Mouse (Mus musculus) right cerebral cortex, adult 18-20 months (tissue): ENCODE results near the gene Chmp6.

Experiments used
- DNase-seq: peaks from one replicate; pipeline ENCODE4 v3.0.0; 2022; ENCODE audit warnings: mixed read lengths

The Chmp6 gene

DNA sequence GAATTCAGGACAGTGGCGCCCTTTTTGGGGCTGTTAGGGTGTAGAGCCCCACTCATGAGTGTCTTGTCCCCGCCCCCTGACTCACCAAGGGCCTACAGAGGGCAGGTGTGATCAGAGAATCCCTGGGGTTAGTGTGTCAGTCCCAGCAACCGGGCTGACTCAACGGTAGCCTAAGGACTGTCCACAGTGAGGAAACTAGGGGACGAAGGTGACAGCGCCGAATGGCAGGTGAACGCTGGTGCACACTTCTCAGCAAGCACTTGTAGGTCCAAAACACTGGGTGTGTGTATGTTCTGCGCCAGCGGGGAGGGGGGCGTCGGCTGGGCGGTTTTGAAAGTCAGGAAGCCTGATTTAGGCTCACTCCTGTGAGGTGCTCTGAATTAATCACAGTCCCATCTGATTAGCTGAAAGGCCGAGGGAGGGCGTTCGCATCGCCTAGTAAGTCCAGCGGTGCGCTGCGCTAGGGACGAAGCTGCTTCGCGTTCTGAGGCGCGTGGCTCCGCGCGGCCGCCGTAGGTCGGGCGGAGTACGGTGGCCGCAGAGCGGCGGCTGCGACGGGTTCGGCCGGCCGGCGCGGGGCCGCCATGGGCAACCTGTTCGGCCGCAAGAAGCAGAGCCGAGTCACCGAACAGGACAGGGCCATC lies at the start of gene Chmp6:
Gene Chmp6 (plus strand): TSS at position 151 of the 644 bp plus-strand sequence.
- DNase-seq = peak; percentile 92

DNA sequence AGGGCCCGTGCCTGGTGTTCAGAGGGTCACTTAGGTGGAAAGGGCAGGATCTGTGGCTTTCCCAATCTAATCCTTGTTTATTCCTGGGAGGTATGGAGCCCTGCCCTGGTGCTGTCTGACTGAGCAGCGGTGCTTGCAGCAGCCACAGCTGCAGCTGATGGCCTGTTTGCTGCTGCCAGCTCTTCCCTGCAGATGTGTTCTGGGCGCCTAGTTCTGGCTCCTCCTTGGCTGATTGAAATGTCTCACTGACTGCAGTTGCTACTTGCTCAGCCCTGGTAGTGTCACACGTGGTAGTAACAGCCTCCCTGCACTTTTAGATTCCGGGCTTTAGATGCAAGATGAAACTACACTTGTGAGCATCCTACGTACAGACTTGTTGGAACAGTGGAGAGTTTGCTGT lies 46.4 kb upstream of the Chmp6 start:
- no peak for DNase-seq

DNA sequence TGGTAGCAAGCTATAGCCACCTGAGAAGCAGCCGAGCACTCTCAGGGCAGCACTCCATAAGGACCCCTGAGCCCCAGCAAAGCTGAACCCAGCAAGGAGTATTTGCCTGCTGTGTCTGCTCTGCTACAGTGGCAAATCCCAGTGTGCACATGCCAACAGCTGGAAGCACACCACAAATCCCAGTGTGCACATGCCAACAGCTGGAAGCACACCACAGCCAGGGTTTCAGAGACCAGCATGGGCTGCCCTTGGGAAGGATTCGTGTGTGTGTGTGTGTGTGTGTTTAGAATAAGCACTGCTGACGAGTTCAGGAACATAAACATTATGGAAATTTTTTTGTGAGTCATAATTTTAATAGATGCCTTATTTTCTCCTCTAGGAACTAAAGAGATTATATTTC lies 45.1 kb upstream of the Chmp6 start:
- DNase-seq = no peak

DNA sequence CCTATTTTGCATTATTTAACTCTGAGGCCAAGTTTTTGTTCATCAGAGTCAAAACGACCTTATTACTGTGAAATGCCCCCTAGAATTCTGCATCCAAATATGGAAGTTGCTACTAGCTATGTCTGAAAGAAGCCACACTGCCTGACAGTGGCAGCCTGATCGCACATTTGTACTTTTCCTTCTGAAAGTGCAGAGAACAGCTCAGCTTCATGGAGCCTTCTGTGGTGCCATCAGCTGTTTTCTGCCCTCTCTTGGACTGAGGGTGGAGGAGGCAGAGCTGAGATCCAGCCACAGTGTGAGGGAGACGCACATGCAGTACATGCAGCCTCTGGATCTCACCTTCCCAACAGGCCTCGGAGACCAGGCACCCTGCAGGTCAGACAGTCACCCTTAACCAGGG lies 44.7 kb upstream of the Chmp6 start:
- DNase-seq = no peak

DNA sequence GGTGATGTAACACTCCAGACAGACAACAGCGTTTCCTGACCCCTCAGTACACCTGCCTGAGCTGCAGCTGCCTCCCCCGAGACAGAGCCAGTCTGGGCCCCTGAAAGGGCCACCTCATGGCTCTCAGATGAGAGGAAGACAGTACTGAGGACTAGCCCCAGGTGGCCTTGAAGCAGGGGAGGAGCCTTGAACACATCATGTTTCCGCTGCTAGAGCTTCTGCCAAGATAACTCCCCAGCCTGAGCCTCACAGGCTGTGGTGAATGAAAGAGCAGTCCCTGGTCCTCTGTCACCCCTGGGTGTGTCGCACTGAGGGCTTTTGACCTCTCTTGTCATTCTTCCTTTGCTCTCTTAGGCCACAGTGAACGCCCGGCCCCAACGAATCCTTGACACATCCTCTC lies 42.1 kb upstream of the Chmp6 start:
- DNase-seq = no peak

DNA sequence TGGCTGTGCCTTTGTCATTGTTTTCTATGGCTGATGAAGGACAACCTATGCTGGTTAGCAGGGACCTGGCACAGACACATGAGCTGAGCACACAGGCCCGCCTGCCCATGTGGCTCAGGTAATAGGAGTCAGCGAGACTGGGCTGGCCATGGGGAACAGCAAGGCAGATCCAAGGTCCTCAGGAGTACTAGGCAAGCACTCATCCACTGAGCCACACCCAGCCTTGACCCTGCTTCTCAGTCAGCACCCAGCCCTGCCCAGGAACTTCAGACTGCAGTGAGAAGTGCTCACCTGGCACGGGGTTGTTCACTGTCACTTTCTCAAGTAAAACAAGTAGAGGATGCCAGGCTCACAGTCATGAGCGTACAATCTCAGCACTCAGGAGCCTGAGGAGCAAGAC lies 39.6 kb upstream of the Chmp6 start:
- no peak for DNase-seq

DNA sequence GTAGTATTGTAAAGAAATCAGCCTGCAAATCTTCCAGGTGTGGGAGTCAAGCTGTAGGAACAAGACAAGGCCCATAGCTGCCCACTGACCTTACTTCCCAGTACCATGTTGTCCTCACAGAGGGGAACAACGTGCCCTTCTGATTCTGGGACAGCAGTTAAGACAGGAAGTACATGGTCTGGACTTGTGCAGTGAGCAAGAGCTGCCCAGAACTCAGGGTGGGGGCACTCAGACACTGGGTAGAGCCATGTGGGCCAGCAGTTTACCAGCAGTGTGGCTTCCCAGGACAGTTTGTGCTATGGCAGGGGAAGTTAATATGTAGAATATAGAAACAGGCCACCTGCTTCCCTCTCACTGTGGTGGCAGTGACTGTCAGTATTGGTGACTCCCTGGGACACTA lies 38.4 kb upstream of the Chmp6 start:
- DNase-seq = no peak

DNA sequence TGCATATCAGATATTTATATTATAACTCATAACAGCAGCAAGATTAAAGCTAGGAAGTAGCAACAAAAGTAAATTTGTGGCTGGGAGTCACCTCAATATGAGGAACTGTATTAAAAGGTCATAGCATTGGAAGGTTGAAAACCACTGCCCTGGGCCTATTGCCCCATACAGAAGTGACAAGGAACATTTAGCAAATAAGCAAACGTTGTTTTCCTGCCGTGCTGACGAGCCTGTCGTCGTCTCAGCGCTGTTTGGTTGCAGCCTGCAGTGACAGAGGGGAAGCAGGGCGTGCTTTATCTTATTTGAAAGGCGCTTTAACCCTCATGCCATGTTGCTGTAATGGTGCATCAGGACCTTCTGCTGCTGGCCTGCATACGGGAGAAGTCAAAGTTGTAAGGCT lies 37.6 kb upstream of the Chmp6 start:
- no peak for DNase-seq

DNA sequence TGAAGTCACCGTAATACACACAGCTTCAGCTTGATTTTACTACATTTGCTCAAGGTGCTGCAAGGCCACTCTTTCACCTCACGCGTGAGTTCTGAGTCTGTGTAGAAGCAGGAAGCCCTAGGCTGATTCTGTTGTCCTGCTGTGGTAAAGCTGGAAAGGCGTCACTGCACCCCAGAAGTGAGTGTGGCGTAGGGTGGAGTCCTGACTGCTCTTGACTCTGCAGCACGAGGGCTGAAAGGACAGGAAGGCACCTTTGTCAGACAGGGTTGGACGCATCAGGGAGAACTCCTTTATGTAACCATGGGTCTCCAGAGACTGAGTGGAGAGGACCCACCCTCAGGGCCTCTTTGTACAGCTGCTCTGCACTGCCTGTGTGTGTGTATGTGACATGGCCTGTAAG lies 36.1 kb upstream of the Chmp6 start:
- no peak for DNase-seq

DNA sequence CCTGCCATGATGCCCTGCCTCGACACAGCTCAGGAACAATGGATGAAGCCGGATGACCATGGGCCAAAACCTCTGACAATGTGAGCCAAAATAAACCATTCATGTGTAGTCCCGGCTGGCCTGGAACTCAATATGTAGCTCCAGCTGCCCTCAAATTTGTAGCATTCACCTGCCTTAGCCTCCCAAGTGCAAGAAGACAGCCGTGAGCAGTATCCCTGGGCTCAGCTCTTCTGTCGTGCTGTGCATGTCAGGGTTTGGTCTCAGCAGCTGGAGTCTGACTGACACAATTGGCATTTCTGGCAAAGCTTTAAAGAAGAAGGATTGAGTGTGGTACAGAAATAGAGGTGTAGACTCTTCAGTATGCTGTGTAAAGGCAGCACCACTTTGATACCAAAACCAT lies 33.7 kb upstream of the Chmp6 start:
- no peak for DNase-seq

DNA sequence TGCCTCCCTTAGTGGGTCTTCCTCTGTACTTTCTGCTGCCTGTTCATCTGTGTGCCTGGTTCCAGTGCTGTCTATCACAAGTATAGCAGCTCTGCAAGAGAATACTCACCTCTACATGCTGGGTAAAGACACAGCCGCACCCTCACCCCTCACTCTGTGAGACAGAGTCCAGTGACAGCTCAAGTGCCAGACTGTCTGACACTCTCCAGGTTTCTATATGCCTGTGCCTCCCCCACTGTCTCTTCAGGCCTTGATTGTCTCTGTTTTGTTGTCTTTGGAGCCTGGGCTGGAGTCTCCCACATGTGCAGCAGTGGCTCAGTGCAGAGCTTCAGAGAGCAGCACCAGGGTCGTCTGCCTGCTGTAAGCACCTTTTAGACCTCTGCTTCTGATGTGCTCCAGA lies 29.6 kb upstream of the Chmp6 start:
- DNase-seq = no peak

DNA sequence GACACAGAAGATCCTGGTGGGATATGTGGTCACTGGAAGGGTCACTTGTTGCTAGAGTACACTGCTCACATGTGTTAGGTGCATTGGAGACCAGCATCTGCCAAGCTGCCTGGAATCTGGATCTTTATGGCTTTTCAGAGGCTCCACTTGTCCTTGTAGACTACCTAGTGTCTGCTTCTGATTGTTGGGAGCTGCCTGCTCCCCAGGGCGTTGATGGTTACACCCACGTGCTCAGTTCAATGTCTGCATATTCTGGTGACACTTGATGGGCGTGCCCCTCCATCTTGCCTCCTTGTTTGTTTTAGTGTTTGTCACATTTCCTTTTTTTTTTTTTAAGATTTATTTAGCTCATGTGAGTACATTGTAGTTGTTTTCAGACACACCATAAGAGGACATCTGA lies 23.3 kb upstream of the Chmp6 start:
- no peak for DNase-seq

DNA sequence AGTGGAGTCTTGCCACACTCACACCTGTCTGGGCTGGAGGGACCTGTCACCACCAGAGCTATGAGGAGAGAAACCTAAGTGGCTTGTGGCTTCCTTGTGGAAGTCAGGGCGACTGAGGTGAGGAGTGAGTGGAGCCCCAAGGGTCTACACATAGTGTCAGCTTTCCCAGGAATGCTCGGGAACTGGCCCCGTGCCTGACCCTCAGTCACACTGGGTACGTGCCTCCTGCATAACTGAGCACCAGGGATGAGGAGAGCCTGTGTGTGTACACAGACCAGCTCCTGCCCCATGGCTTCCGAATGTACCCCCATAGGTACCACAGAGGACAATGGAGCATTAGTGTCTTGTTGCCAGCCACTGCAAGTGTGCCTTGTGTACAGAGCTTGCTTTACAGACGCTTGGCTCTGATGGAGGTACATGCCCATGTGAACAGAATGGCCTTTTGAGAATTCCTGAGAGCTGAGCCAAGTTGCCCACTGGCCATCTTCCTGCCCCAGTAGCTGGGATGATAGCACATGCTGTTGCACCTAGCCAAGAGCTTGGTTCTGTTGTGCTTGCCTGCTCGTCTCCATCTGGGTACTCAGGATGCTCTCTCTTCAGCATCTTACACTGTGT lies 21.5 kb upstream of the Chmp6 start:
- DNase-seq = no peak

DNA sequence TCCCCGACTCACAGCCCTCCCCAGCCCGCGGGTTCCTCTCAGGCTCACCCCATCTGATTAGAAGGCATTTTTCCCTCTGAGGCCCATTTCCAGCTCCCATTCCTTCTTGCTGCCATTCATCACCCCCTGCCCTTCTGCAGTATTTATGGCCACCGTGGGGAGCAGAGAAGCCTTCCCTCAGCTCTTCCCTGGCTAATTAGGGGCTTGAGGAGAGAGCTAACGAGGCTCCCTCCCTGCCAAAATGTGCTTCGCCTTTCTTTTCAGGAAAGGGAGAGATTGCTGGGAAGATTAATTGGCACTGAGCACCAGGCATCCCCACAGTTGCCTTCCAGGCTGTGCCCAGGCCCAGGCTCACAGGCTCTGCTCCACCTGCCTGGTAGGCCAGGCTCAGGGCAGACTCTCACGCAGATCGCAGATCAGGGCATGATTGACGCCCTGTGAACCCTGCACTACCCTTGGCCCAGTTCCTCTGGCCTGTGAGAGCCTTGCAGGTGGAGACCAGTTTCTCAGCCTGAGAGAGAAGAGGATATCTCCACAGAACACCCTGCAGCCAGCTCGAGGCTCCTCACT lies 19.5 kb upstream of the Chmp6 start:
- DNase-seq = no peak

DNA sequence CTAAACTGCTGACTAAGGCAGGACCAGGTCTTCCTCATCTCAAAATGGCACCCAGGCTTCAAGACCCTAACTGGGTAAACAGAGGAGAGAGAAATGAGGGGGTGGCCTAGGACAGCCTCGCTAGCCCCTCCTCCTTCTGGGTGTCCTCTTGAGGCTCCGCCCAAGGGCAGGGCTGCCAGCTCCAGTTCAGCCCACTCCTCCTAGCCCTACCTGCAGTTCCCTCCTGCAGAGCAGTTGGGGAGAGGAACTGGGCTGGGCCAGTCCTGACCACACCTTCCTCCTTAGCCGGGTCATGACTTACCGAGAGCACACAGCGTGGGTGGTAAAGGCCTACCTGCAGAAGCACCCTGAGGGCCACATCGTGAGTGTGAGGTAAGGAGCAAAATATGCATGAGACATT lies 18.6 kb upstream of the Chmp6 start:
- DNase-seq = no peak

DNA sequence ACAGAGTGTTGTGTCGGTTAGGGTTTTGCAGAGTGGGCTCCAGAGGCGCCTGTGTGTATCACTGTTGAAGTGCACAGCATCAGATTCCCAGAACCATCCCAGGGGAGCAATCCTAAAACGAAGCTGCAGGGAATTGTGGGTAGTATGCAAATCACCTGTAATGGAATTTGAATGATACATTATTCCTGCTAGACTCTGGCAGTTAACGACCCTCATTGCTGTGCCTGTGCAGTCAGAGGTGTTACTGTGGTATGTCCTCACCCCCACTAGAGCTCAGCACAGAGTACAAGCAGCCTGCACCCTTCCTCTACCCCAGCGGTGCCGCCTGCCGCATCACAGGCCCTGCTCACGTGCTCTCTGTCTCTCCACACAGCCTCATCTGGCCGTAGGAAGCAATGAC lies 16.2 kb upstream of the Chmp6 start:
- no peak for DNase-seq

DNA sequence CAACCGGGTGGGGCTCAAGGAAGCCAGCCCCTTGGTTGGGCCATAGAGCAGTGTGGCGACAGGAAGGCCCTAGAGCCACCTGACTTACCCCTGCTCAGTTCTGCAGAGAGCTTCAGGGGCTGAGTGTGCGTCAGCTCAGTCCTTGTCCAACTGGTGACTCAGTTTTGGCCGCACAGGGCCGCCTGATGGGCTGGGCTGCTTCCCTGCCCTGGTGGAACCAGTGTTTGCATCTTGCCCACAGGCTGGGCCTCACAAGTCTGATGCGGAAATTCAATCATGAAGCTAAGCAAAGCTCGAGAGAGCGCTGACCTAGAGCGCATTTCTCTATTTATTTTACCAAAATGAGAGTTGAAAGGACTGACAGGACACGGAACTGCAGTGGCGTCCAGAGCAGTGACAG lies 14.3 kb upstream of the Chmp6 start:
- DNase-seq = no peak

DNA sequence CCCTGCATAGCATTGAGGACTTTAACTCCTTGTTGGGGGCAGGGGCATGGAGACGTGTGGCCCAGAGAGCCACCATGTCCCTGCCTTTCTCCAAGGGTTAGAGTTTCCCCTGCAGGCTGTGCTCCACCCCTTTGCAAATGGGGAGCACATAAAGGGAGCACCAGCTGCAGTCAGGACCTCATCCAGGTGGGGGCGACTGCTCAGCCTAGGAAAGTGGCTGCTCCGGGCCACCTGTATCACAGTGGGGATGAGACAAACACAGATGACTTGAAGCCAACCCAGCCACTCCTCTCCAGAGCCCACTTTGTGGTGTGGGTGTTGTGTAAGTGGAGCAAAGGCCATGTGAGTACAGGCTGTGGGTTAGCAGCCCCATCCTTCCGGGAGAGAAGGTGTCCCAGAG lies 12.1 kb upstream of the Chmp6 start:
- DNase-seq = no peak

DNA sequence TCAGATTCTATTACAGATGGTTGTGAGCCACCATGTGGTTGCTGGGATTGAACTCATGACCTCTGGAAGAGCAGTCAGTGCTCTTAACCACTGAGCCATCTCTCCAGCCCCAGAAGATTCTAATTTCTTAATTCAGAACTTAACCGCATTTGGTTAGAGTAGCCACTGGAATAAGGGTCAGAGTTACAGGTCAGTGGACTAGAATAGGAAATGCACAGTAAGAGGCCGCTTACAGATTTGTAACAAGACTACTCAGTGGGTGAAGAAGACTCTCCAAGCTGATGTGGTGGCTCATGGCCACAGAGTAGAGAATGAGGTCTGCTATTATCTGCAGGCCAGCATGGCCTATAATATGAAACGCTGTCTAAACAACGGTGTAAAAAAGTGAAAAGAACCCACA lies 10.3 kb upstream of the Chmp6 start:
- DNase-seq = no peak

DNA sequence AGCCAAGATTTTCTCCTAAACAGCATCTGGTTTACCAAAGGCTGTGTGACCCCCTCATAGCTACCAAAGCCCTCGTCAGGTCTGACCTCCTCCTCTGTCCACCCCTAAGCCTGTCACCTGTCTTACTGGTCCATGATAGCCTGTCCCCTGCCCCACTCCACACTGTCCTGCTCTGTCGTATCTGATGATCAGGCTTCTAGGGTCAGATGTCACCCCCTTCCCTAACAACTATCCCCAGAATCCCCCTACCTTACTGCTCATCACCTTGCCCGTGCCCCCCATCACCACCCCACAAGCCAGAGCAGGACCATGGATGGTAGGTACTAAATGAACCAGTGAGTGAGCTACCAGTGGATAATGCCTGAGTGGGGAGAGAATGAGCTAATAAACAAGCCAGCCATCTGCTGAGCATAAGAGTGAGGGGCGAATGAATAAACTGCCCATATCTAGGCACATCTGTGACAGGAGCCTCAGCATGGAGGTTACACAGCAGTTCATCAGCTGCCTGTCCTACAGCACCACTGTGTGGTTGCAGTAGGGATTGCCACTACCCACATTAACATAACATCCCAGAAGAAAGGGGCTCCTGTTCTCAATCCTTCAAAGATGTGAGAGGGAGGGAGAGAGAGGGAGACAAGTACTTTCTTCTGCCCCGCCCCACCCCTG lies 8.5 kb upstream of the Chmp6 start:
- DNase-seq = peak; percentile 76

DNA sequence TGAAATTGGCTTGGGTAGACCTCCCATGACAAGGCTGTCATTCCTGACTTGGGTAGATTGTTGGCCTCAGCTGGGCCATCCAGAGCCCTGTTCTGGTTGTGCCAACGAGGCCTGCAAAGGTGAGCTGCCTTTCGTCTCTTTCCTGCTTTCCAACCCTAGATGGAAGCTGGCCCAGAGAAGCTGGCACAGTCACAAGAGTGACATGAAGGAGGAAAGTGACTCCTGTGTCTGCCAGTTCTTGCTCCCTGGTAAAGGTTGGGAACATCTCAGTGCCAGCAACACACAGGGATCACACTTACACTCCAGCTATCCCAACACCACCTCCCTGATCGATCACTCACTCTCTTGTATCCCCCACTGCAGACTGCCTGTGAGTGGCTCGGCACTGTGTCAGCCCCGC lies 7.4 kb upstream of the Chmp6 start:
- DNase-seq = no peak

DNA sequence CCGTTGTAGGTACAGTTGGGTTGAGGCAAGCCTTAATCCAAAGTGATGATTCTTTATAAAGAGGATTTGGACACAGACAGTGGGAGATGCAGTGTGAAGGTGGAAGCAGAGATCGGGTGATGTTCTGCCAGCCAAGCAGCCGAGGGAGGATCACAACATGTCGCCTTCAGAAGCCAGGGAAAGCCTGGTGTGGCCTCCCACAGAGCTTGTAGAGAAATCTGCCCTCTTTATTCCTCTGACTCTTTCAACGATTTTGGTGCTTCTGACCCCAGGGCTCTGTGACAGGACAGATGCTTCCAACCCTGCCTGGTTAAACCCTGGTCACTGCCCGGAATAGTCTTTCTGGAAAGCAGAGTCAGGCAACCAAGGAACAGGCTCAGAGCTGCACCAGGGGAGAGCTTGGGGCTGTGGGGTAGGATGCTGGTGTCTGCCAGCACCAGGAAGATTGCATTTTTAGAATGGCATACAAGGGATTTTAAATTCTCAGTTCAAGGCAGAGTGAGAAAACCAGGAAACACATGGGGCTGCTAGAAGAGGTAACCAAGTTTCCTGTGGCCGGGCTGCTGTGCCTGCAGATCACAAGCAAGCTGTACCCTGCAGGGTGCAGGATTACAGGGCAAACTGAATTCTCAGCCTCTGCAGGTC lies 6.1 kb upstream of the Chmp6 start:
- DNase-seq = peak; percentile 71

DNA sequence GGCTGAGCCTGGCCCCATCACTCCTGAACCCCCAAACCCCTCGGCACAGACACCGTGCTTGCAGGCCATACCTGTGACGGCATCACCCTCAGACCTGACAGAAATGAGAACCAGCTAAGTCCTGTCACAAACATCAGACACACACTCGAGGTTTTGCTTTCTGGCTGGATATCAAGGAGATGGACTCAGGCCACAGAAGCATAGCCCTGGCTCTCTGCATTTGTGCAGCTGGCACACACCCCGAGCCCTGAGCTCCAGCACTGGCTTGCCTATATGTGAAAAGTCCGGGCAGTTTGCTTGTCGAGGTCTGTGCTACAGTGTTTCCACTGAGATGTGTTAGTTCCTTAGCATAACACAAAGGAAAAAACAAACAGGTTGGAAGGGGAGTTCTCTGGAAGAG lies 5.5 kb upstream of the Chmp6 start:
- no peak for DNase-seq

DNA sequence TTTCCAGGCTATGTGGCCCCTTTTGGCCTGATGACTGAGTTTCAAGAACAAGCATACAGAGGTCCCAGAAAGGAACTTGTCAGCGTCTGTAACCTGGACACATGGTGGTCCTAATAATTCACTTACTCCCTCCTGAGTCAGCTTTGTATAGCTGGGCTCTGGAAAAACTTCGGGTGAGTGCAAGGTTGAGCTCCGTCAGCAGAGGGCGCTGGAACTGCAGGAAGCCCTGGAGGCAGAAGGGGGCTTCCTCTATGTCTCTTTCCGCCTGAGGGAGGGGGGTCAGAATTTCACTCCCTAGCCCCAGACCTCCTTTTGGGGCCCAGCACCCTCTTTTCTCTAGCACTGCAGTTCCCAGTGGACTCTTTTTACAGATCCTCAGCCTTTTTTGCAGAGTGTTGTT lies 3.8 kb upstream of the Chmp6 start:
- DNase-seq = peak; percentile 62
